Mouse (Mus musculus) cortical plate, adult 2 months (tissue): ENCODE measurements around the gene Ugt1a6a. TPM values are rescaled to one million over a fixed set of nuclear protein-coding genes. Genes with fewer than 3 reads are reported as not detected.

ENCODE experiments used
- H3K27ac ChIP-seq: fragments of 200-500 bp; 2 replicates; pipeline ENCODE4 v1.5.1; 2012; ENCODE audit warnings: low read length, control low read depth, inconsistent platforms; ENCODE audit not compliant: insufficient read depth
- H3K4me1 ChIP-seq: fragments of 200-500 bp; 2 replicates; pipeline ENCODE4 v1.6.1; 2011; ENCODE audit warnings: low read length; ENCODE audit not compliant: control insufficient read depth, insufficient read depth
- H3K4me3 ChIP-seq: fragments of 200-500 bp; 2 replicates; pipeline ENCODE4 v1.5.1; 2011; ENCODE audit warnings: mild to moderate bottlenecking, low read length, control low read depth; ENCODE audit not compliant: insufficient read depth
- CTCF ChIP-seq: fragments of 200-500 bp; IDR thresholded peaks from 2 replicates; pipeline ENCODE4 v1.5.1; 2011; ENCODE audit warnings: mild to moderate bottlenecking, control low read depth, low read length; ENCODE audit not compliant: insufficient read depth; ENCODE audit errors: extremely low read depth
- POLR2A ChIP-seq: fragments of 200-500 bp; IDR thresholded peaks from 2 replicates; pipeline ENCODE4 v1.6.1; 2011; ENCODE audit warnings: mild to moderate bottlenecking, low read length, control low read depth; ENCODE audit not compliant: insufficient read depth; ENCODE audit errors: extremely low read depth
- polyA plus RNA-seq: library from polyadenylated mRNA; depleted of rRNA; stranded (reverse); fragments of >200 nt; gene quantifications from 2 replicates; pipeline ENCODE4 v1.2.3, GENCODE M21; 2012

Gene Ugt1a6a
- polyA plus RNA-seq, 1 experiment: 3.5 TPM

GRCm38 (mm10) chr1:88212341-88213045 is 77.9 kb downstream of the Ugt1a6a start:
- no peak overlapping the region for H3K27ac ChIP-seq
- H3K4me1 ChIP-seq: no peaks in the 10 kb centered on the region
- no peak overlapping the region for H3K4me3 ChIP-seq
- no peak for TF ChIP-seq POLR2A
- TF ChIP-seq CTCF: no peak

GRCm38 (mm10) chr1:88213061-88213460 is 78.5 kb downstream of the Ugt1a6a start:
- Histone ChIP-seq H3K27ac (no peak overlapping the region), H3K4me3 (no peak overlapping the region), H3K4me1 (no peaks in the 10 kb centered on the region)
- TF ChIP-seq CTCF: no peak
- TF ChIP-seq POLR2A: no peak

- Histone ChIP-seq H3K4me3 (no peak overlapping the region), H3K27ac (no peak overlapping the region), H3K4me1 (no peaks in the 10 kb centered on the region)
- TF ChIP-seq POLR2A: no peak
- TF ChIP-seq CTCF: no peak
These were observed 79.3 kb downstream of the Ugt1a6a start for GRCm38 (mm10) chr1:88213766-88214461.

- no peak overlapping the region for H3K4me3 ChIP-seq
- no peak for TF ChIP-seq POLR2A
- TF ChIP-seq CTCF: no peak
- no peaks in the 10 kb centered on the region for H3K4me1 ChIP-seq
- no peak overlapping the region for H3K27ac ChIP-seq
These were observed 79.9 kb downstream of the Ugt1a6a start for GRCm38 (mm10) chr1:88214462-88214952.

- TF ChIP-seq POLR2A (no peak), CTCF (no peak)
- no peaks in the 10 kb centered on the region for H3K4me1 ChIP-seq
These were observed 81.1 kb downstream of the Ugt1a6a start for GRCm38 (mm10) chr1:88215466-88216380.

GRCm38 (mm10) chr1:88216551-88216950 is 81.9 kb downstream of the Ugt1a6a start:
- H3K4me3 ChIP-seq: no peak overlapping the region
- H3K4me1 ChIP-seq: no peaks in the 10 kb centered on the region
- H3K27ac ChIP-seq: no peak overlapping the region
- no peak for TF ChIP-seq CTCF
- TF ChIP-seq POLR2A: no peak

More at GRCm38 (mm10) chr1:88215466-88216380, 81.1 kb downstream of the Ugt1a6a start:
- no peak overlapping the region for H3K4me3 ChIP-seq
- no peak overlapping the region for H3K27ac ChIP-seq

GRCm38 (mm10) chr1:88217144-88217543 is 82.5 kb downstream of the Ugt1a6a start:
- Histone ChIP-seq H3K27ac (no peak overlapping the region), H3K4me1 (no peaks in the 10 kb centered on the region), H3K4me3 (no peak overlapping the region)
- TF ChIP-seq CTCF (no peak), POLR2A (no peak)

GRCm38 (mm10) chr1:88217576-88217975 is 83.0 kb downstream of the Ugt1a6a start:
- Histone ChIP-seq H3K27ac (no peak overlapping the region), H3K4me1 (no peaks in the 10 kb centered on the region), H3K4me3 (no peak overlapping the region)
- TF ChIP-seq POLR2A (no peak), CTCF (no peak)

- TF ChIP-seq POLR2A (no peak), CTCF (no peak)
- Histone ChIP-seq H3K4me1 (no peaks in the 10 kb centered on the region), H3K4me3 (no peak overlapping the region), H3K27ac (no peak overlapping the region)
These were observed 83.4 kb downstream of the Ugt1a6a start for GRCm38 (mm10) chr1:88218051-88218450.
